Mouse (Mus musculus): ENCODE measurements around the gene Gm20388. TPM values are rescaled to one million over a fixed set of nuclear protein-coding genes. Genes with fewer than 3 reads are reported as not detected.

Gm20388 gene
- polyA plus RNA-seq, 1 experiment from 2014 or later, result not detected

- Histone ChIP-seq H3K27me3 (replicated peaks; ENCODE audit: control insufficient read depth, insufficient read depth, low read length) (no peaks in the 10 kb centered on the region), H3K4me3 (ENCODE audit: low read depth, low read length) (no peak overlapping the region), H3K4me2 (replicated peaks; ENCODE audit: low read depth) (peak overlapping the region; percentile 30; the same call in 1 of the 2 replicates), H3K4me1 (replicated peaks; ENCODE audit: control insufficient read depth, insufficient read depth, low read length) (0 out of 2 replicates have a peak, but pooled peaks cover 4% of the 10 kb centered on the region), H3K36me3 (ENCODE audit: control insufficient read depth, insufficient read depth) (no peaks in the 10 kb centered on the region), H3K9ac (ENCODE audit: low read depth, low read length) (peak overlapping the region; percentile 17; the same call in 1 of the 2 replicates), H3K27ac (ENCODE audit: low read depth, low read length) (no peak overlapping the region), H3K9me3 (ENCODE audit: control insufficient read depth) (no peaks in the 10 kb centered on the region)
- ATAC-seq, result peak; percentile 43
- 20% methylated on average over 13 of the region's 13 CpGs for WGBS
- TF ChIP-seq CTCF (IDR thresholded peaks at IDR 0.05; ENCODE audit: low read depth), result no peak
Observed at GRCm38 (mm10) chr8:119897933-119898332, 12.7 kb upstream of the Gm20388 start.

GRCm38 (mm10) chr8:119901349-119901748, 9.3 kb upstream of the Gm20388 start:
- ATAC-seq, result peak; percentile 39; the same call in 1 of the 2 replicates
- Histone ChIP-seq H3K9me3 (ENCODE audit: control insufficient read depth) (no peaks in the 10 kb centered on the region), H3K4me3 (ENCODE audit: low read depth, low read length) (no peak overlapping the region), H3K4me1 (replicated peaks; ENCODE audit: control insufficient read depth, insufficient read depth, low read length) (0 out of 2 replicates have a peak, but pooled peaks cover 4% of the 10 kb centered on the region), H3K27ac (ENCODE audit: low read depth, low read length) (no peak overlapping the region), H3K4me2 (replicated peaks; ENCODE audit: low read depth) (no peak overlapping the region), H3K9ac (ENCODE audit: low read depth, low read length) (no peak overlapping the region), H3K27me3 (replicated peaks; ENCODE audit: control insufficient read depth, insufficient read depth, low read length) (no peaks in the 10 kb centered on the region), H3K36me3 (ENCODE audit: control insufficient read depth, insufficient read depth) (no peaks in the 10 kb centered on the region)
- no peak for TF ChIP-seq CTCF (IDR thresholded peaks at IDR 0.05; ENCODE audit: low read depth)
- WGBS, result 37% methylated on average over 3 of the region's 3 CpGs

- Histone ChIP-seq H3K4me1 (replicated peaks; ENCODE audit: control insufficient read depth, insufficient read depth, low read length) (0 out of 2 replicates have a peak, but pooled peaks cover 4% of the 10 kb centered on the region), H3K4me2 (replicated peaks; ENCODE audit: low read depth) (no peak overlapping the region), H3K4me3 (ENCODE audit: low read depth, low read length) (no peak overlapping the region), H3K9ac (ENCODE audit: low read depth, low read length) (no peak overlapping the region), H3K36me3 (ENCODE audit: control insufficient read depth, insufficient read depth) (no peaks in the 10 kb centered on the region), H3K27me3 (replicated peaks; ENCODE audit: control insufficient read depth, insufficient read depth, low read length) (no peaks in the 10 kb centered on the region), H3K27ac (ENCODE audit: low read depth, low read length) (no peak overlapping the region), H3K9me3 (ENCODE audit: control insufficient read depth) (no peaks in the 10 kb centered on the region)
- 74% methylated on average over 8 of the region's 8 CpGs for WGBS
- no peak for TF ChIP-seq CTCF (IDR thresholded peaks at IDR 0.05; ENCODE audit: low read depth)
- ATAC-seq, result no peak
Observed at GRCm38 (mm10) chr8:119901952-119902351, 8.7 kb upstream of the Gm20388 start.

GRCm38 (mm10) chr8:119904323-119904911, 6.2 kb upstream of the Gm20388 start:
- Histone ChIP-seq H3K36me3 (ENCODE audit: control insufficient read depth, insufficient read depth) (no peaks in the 10 kb centered on the region), H3K4me2 (replicated peaks; ENCODE audit: low read depth) (no peak overlapping the region)
- whole genome bisulfite sequencing, result 59% methylated on average over 12 of the region's 12 CpGs

GRCm38 (mm10) chr8:119909944-119910546, 596 bp upstream of the Gm20388 start, which contains the start of gene Usp10:
TSS of gene Usp10 (plus strand) at chr8:119910360.
- WGBS, result 18% methylated on average over 13 of the region's 13 CpGs
- no peak for ATAC-seq

More at GRCm38 (mm10) chr8:119904323-119904911, 6.2 kb upstream of the Gm20388 start:
- TF ChIP-seq CTCF (IDR thresholded peaks at IDR 0.05; ENCODE audit: low read depth), result no peak
- Histone ChIP-seq H3K4me3 (ENCODE audit: low read depth, low read length) (no peak overlapping the region), H3K27me3 (replicated peaks; ENCODE audit: control insufficient read depth, insufficient read depth, low read length) (no peaks in the 10 kb centered on the region), H3K27ac (ENCODE audit: low read depth, low read length) (no peak overlapping the region), H3K9me3 (ENCODE audit: control insufficient read depth) (no peaks in the 10 kb centered on the region), H3K4me1 (replicated peaks; ENCODE audit: control insufficient read depth, insufficient read depth, low read length) (no peaks in the 10 kb centered on the region), H3K9ac (ENCODE audit: low read depth, low read length) (no peak overlapping the region)
- no peak for ATAC-seq

GRCm38 (mm10) chr8:119911258-119911962, 769 bp downstream of the Gm20388 start:
- peak; percentile 23 for ATAC-seq
- no peak for TF ChIP-seq CTCF (IDR thresholded peaks at IDR 0.05; ENCODE audit: low read depth)
- peak overlapping the region; percentile 84 for H3K4me2 ChIP-seq (replicated peaks; ENCODE audit: low read depth)
- WGBS, result under 1% methylated on average over 30 of the region's 30 CpGs
- H3K4me3 ChIP-seq (ENCODE audit: low read depth, low read length), result peak overlapping the region; percentile 71
- H3K27me3 ChIP-seq (replicated peaks; ENCODE audit: control insufficient read depth, insufficient read depth, low read length), result no peaks in the 10 kb centered on the region
- H3K27ac ChIP-seq (ENCODE audit: low read depth, low read length), result peak overlapping the region; percentile 82
- peak overlapping the region; percentile 73 for H3K9ac ChIP-seq (ENCODE audit: low read depth, low read length)
- no peaks in the 10 kb centered on the region for H3K36me3 ChIP-seq (ENCODE audit: control insufficient read depth, insufficient read depth)
- H3K9me3 ChIP-seq (ENCODE audit: control insufficient read depth), result no peaks in the 10 kb centered on the region
- peaks cover 7% of the 10 kb centered on the region; the same call in 1 of the 2 replicates for H3K4me1 ChIP-seq (replicated peaks; ENCODE audit: control insufficient read depth, insufficient read depth, low read length)

More at GRCm38 (mm10) chr8:119909944-119910546, 596 bp upstream of the Gm20388 start, which contains the start of gene Usp10:
- Histone ChIP-seq H3K4me3 (ENCODE audit: low read depth, low read length) (peak within 1 kb of the TSS; percentile 71), H3K27ac (ENCODE audit: low read depth, low read length) (peak within 1 kb of the TSS; percentile 82), H3K9ac (ENCODE audit: low read depth, low read length) (peak within 1 kb of the TSS; percentile 73), H3K9me3 (ENCODE audit: control insufficient read depth) (no peaks in the 10 kb centered on the region), H3K36me3 (ENCODE audit: control insufficient read depth, insufficient read depth) (no peaks in the 10 kb centered on the region), H3K4me1 (replicated peaks; ENCODE audit: control insufficient read depth, insufficient read depth, low read length) (peaks cover 7% of the 10 kb centered on the region; the same call in 1 of the 2 replicates), H3K4me2 (replicated peaks; ENCODE audit: low read depth) (peak within 1 kb of the TSS; percentile 84), H3K27me3 (replicated peaks; ENCODE audit: control insufficient read depth, insufficient read depth, low read length) (no peaks in the 10 kb centered on the region)
- no peak for TF ChIP-seq CTCF (IDR thresholded peaks at IDR 0.05; ENCODE audit: low read depth)
